11 mouse cellular contexts compared by ENCODE assay signal in genomic region chr12:13594746-13595469, GRCm38 (mm10).
A peak's percentile ranks its signal among the peaks of the same experiment; 100 is the strongest.
DNase-seq lines count a peak whose midpoint lies in the region.
"Had no signal": no experiment of that assay in that cellular context is flagged by ENCODE, and none has a peak within 500 bp of the region (broad histone marks: within the 10 kb centered on the region; RNA-seq: fewer than 3 reads in every experiment).

No protein-coding gene starts in this region.

- DNase-seq in adrenal gland, adult (ENCODE audit: inconsistent age in 2 of 2, low spot score in 1 of 2): peak; percentile 9 to 32
- DNase-seq in adrenal gland, postnatal 4 days (ENCODE audit: low spot score in 2 of 2): no peak
- peak; percentile 24 to 59 for DNase-seq in layer of hippocampus, adult 18-20 months (ENCODE audit: low spot score in 2 of 2)
- no peak for DNase-seq in layer of hippocampus, adult 11-12 months (ENCODE audit: low spot score)
- DNase-seq in testis, postnatal 14 days (ENCODE audit: low spot score): peak; percentile 10
- no peak for DNase-seq in testis, postnatal 10 days (ENCODE audit: low spot score)
- DNase-seq in thymus, postnatal 0 days (ENCODE audit: low spot score): no peak
- no peak for DNase-seq in cerebellum, adult 18-20 months
- DNase-seq: adrenal gland, postnatal 14 days; kidney, adult 8-10 months; lung, postnatal 10 days had no signal

Comparison
In these comparisons a context has a peak if more than half of its experiments do, and no peak if none do; other contexts are left out.
1. DNase-seq: peak in adrenal gland, adult (2 of 2), layer of hippocampus, adult 18-20 months (2 of 2) and testis, postnatal 14 days (single experiment); none in adrenal gland, postnatal 4 days (0 of 2), layer of hippocampus, adult 11-12 months (single experiment), testis, postnatal 10 days (single experiment), thymus, postnatal 0 days (single experiment) and cerebellum, adult 18-20 months (0 of 2).